Mouse (Mus musculus): ENCODE results near the gene Pigc.

DNA sequence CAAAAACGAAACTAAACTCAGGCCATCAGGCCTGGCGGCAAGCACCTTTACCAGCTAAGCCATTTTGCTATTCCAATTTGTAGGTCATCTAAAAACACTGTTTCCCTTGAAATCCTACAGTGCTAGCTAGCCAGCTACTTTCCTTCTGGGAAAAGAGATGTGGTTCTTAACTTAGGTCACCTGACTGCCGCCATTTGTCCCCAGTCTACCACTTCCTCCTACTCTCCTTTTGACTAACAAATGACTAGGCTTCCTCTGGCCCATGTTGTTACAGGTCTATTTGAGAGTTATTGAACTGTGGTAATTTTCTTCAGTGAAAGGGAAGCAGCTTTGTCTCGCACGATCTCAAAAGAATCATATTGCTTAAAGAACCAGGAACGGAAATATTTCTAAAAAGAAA lies 47.1 kb upstream of the Pigc start:
- TF ChIP-seq POLR2A (IDR thresholded peaks at IDR 0.05; ENCODE audit: insufficient read depth, low read depth, low read length) (no peak), CTCF (IDR thresholded peaks at IDR 0.05; ENCODE audit: insufficient read depth, low read depth, low read length) (no peak)
